Mouse (Mus musculus): ENCODE data around the gene Gnb3.

GRCm38 (mm10) chr6:124808358-124809012 is 31.6 kb downstream of the Gnb3 start, which contains the start of gene Spsb2:
- TF ChIP-seq CTCF (IDR thresholded peaks at IDR 0.05; ENCODE audit: low read depth) (no peak), EP300 (IDR thresholded peaks at IDR 0.05; ENCODE audit: low read depth) (no peak)
